Mouse (Mus musculus) limb, embryonic 14.5 days (tissue): ENCODE measurements around the gene Col2a1. TPM values are rescaled to one million over a fixed set of nuclear protein-coding genes. Genes with fewer than 3 reads are reported as not detected.

Source experiments
- ATAC-seq: fragments of 200-750 bp; cut with Nextera tagmentation; 2 replicates; pipeline ENCODE4 v1.8.0; 2017; ENCODE audit warnings: low read depth, moderate number of reproducible peaks, moderate TSS enrichment; ENCODE audit not compliant: low FRiP score
- DNase-seq: peaks from one replicate; pipeline ENCODE4 v3.0.0-alpha.2; 2015; ENCODE audit warnings: low spot score
- H3K27ac ChIP-seq: fragments of 300-500 bp; sonication (generic); replicated peaks from 2 replicates; pipeline ENCODE4 v1.5.1; 2014; ENCODE audit warnings: low read depth, mild to moderate bottlenecking, low read length, moderate library complexity, mixed read lengths
- H3K27me3 ChIP-seq: fragments of 300-500 bp; sonication (generic); 2 replicates; pipeline ENCODE4 v1.6.1; 2014; ENCODE audit warnings: low read length, mixed read lengths; ENCODE audit not compliant: control insufficient read depth, insufficient read depth
- H3K36me3 ChIP-seq: fragments of 300-500 bp; sonication (generic); 2 replicates; pipeline ENCODE4 v1.6.1; 2014; ENCODE audit warnings: mild to moderate bottlenecking, low read length, moderate library complexity, mixed read lengths; ENCODE audit not compliant: control insufficient read depth, insufficient read depth
- H3K4me1 ChIP-seq: fragments of 300-500 bp; sonication (generic); 2 replicates; pipeline ENCODE4 v1.6.1; 2014; ENCODE audit warnings: antibody characterized with exemption, low read length, mixed read lengths; ENCODE audit not compliant: control insufficient read depth, insufficient read depth
- H3K4me2 ChIP-seq: fragments of 300-500 bp; sonication (generic); replicated peaks from 2 replicates; pipeline ENCODE4 v1.6.1; 2014; ENCODE audit warnings: low read depth, mild to moderate bottlenecking, low read length, moderate library complexity; ENCODE audit not compliant: severe bottlenecking
- H3K4me3 ChIP-seq: fragments of 300-500 bp; sonication (generic); replicated peaks from 2 replicates; pipeline ENCODE4 v1.5.1; 2014; ENCODE audit warnings: low read length
- H3K9ac ChIP-seq: fragments of 300-500 bp; sonication (generic); 2 replicates; pipeline ENCODE4 v1.6.1; 2014; ENCODE audit warnings: mild to moderate bottlenecking, low read depth, low read length, moderate library complexity; ENCODE audit not compliant: severe bottlenecking
- H3K9me3 ChIP-seq: fragments of 300-500 bp; sonication (generic); 2 replicates; pipeline ENCODE4 v1.6.1; 2016; ENCODE audit warnings: low read length; ENCODE audit not compliant: control insufficient read depth
- POLR2A ChIP-seq: fragments of 200-500 bp; IDR thresholded peaks from 2 replicates; pipeline ENCODE4 v1.8.0; 2012; ENCODE audit warnings: inconsistent platforms, mild to moderate bottlenecking, moderate library complexity, borderline replicate concordance; ENCODE audit not compliant: insufficient read depth, insufficient read length; ENCODE audit errors: extremely low read depth
- WGBS: fragments of 180-500 bp; shearing (Covaris S2); extraction: QIAGEN DNeasy Blood & Tissue Kit; methylation state at CpG from one replicate; pipeline ENCODE4 v1.1.7; 2014; 5-methylcytosine and 5-hydroxymethylcytosine counted together
- polyA plus RNA-seq, 2 experiments: library from polyadenylated mRNA; depleted of rRNA in 1 of 2; stranded (reverse) in 1 of 2; unstranded in 1 of 2; fragments of >200 nt; fragmentation: Nextera tagmentation in 1 of 2; extraction: Ambion mirVana in 1 of 2; gene quantifications; 2 replicates each; pipeline versions ENCODE4 v1.2.1 to v1.2.3; 2012 to 2014

Col2a1 gene
- polyA plus RNA-seq, 2 experiments, result 754 to 1,642 TPM

GRCm38 (mm10) chr15:97999546-97999945 is 4.9 kb downstream of the Col2a1 start:
- peak overlapping the region; percentile 63 for H3K4me3 ChIP-seq
- H3K36me3 ChIP-seq, result peaks cover 48% of the 10 kb centered on the region
- peak overlapping the region; percentile 90 for H3K4me2 ChIP-seq
- peaks cover 24% of the 10 kb centered on the region; the same call in 1 of the 2 replicates for H3K4me1 ChIP-seq
- ATAC-seq (no peak), DNase-seq (no peak)
- H3K9ac ChIP-seq, result peak overlapping the region; percentile 84
- no peaks in the 10 kb centered on the region for H3K9me3 ChIP-seq
- H3K27ac ChIP-seq, result peak overlapping the region; percentile 87; the same call in 1 of the 2 replicates
- WGBS, result 28% methylated on average over 13 of the region's 13 CpGs
- peaks cover 3% of the 10 kb centered on the region; the same call in 1 of the 2 replicates for H3K27me3 ChIP-seq
- TF ChIP-seq POLR2A, result no peak

DNA sequence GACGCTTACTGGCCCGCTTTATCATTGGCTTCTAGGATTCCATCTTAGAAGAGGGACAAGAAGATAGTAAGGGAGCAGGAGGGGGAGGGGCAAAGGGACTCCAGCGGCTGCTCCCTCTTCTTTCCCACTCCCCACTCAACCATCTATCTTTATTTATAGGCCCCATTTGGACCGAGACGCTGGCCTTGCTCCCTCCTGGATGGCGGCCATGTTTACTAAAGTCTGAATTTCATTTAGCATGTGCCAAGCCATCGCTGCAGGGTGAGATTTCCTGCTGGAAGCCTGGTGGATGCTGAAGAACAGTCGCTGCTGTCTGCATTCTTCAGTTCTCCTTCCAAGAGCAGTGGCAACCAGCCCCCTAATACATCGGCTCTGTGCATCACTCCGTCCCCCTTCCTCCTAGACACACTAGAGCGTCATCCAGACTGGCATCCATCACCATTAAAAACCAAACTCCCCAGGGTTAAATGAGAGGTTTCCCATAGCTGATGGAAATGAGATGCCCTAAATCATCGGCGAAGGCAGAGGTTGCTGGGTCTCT is 7.7 kb downstream of the Col2a1 start:
- ATAC-seq, result no peak
- WGBS, result 72% methylated on average over 13 of the region's 13 CpGs
- TF ChIP-seq POLR2A, result no peak
- peaks cover 72% of the 10 kb centered on the region for H3K36me3 ChIP-seq
- no peaks in the 10 kb centered on the region for H3K9me3 ChIP-seq
- H3K4me1 ChIP-seq, result peaks cover 38% of the 10 kb centered on the region
- no peak overlapping the region for H3K4me3 ChIP-seq
- no peak overlapping the region for H3K9ac ChIP-seq
- no peak for DNase-seq
- H3K27me3 ChIP-seq, result peaks cover 3% of the 10 kb centered on the region; the same call in 1 of the 2 replicates
- no peak overlapping the region for H3K4me2 ChIP-seq
- H3K27ac ChIP-seq, result peak overlapping the region; percentile 40; the same call in 1 of the 2 replicates

DNA sequence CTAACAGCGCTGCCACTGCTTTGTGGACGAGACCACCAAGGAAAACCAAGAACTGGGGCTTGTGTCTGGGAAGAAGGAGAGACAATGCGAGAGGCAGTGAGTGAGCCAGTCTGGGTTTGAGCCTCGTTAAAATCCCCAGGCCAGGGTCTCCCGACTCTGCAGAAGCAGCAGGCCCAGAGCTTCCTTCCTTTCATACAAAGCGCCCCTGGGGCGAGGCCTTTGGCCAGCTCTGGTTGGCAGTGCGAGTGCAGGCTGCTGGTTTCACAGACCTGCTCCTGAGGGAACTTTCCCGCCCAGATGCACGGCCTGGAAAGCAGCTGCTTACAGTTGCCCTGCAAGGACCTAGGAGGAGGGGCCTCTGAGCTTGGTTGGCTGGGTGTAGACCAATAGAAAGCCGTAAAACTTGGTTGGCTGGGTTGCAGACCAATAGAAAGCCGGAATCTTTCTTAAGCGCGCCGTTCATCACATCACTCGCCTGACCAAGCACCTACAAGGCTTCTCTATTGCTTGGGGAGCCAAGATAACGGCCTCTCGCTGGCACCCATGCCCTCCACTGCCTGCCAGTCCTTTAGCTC is 11.7 kb downstream of the Col2a1 start:
- H3K27me3 ChIP-seq, result no peaks in the 10 kb centered on the region
- peak overlapping the region; percentile 22 for H3K4me3 ChIP-seq
- no peaks in the 10 kb centered on the region for H3K9me3 ChIP-seq
- DNase-seq (peak; percentile 96), ATAC-seq (peak; percentile 95)
- H3K36me3 ChIP-seq, result peaks cover 86% of the 10 kb centered on the region
- peak overlapping the region; percentile 45 for H3K4me2 ChIP-seq
- H3K27ac ChIP-seq, result peak overlapping the region; percentile 89
- no peak for TF ChIP-seq POLR2A
- H3K9ac ChIP-seq, result peak overlapping the region; percentile 50
- WGBS, result 6% methylated on average over 18 of the region's 18 CpGs
- peaks cover 31% of the 10 kb centered on the region for H3K4me1 ChIP-seq

DNA sequence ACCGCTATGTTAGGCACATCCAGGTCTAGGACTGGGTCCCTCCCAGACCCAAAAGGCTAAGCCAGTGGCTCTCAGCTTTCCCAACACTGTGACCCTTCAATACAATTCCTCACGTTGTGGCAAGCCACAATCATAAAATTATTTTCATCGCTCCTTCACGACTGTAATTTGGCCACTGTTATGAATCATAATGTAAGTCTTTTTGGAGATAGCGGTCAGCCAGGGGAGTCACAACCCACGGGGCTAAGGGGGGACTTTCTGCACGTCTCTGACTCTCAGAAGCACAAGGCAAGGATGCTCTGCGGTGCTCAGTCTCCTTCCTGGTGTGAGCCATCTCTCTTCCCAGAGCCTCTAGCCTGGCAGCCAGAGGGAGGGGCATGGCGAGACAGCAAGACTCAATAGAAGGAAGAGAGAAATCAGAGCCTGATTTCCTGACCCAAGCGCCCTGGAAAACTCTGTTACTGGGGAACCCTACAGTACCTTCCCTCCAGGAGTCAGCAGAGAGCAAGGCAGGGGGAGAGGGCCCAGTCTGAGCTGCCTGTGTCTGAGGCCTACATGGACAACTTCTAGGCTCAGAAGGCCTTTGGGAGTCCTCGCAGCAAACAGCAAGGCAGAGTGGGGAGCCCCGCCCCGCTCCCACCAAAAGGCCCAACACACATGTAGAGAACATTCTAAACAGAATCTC is 12.3 kb downstream of the Col2a1 start:
- Histone ChIP-seq H3K36me3 (peaks cover 88% of the 10 kb centered on the region), H3K4me1 (peaks cover 27% of the 10 kb centered on the region), H3K9me3 (no peaks in the 10 kb centered on the region), H3K27me3 (no peaks in the 10 kb centered on the region), H3K4me3 (peak overlapping the region; percentile 5; the same call in 1 of the 2 replicates), H3K27ac (peak overlapping the region; percentile 89), H3K9ac (peak overlapping the region; percentile 50), H3K4me2 (peak overlapping the region; percentile 45; the same call in 1 of the 2 replicates)
- ATAC-seq (peak; percentile 36; the same call in 1 of the 2 replicates), DNase-seq (no peak)
- TF ChIP-seq POLR2A, result no peak
- 46% methylated on average over 13 of the region's 13 CpGs for WGBS

GRCm38 (mm10) chr15:97991285-97991895 is 13.1 kb downstream of the Col2a1 start:
- Histone ChIP-seq H3K4me1 (peaks cover 27% of the 10 kb centered on the region), H3K9me3 (no peaks in the 10 kb centered on the region), H3K9ac (peak overlapping the region; percentile 28; the same call in 1 of the 2 replicates), H3K36me3 (peaks cover 88% of the 10 kb centered on the region), H3K27me3 (no peaks in the 10 kb centered on the region), H3K27ac (peak overlapping the region; percentile 49; the same call in 1 of the 2 replicates), H3K4me3 (no peak overlapping the region), H3K4me2 (no peak overlapping the region)
- no peak for DNase-seq
- WGBS, result 36% methylated on average over 12 of the region's 12 CpGs
- TF ChIP-seq POLR2A, result no peak
- no peak for ATAC-seq
